Mouse (Mus musculus): ENCODE results near the gene Crp.

The Crp gene

DNA sequence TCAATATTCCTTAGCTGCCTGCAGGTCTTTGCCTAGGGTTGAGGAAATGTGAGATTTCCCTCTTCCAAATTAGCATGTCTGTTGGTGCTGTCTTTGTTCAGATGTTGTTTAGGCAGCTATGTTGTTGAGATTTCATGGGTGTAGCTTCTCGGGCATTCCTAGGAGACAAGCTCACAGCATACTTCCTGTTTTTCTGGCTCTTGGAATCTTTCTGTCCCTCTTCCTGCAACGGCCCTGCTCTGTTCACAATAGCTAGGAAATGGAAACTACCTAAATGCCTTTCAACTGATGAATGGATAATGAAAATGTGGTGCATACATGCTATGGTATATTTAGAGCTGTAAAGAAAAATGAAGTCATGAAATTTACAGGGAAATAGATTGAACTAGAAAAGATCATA, 13.5 kb downstream of the Crp start:
- no peak for DNase-seq (ENCODE audit: low read depth, low spot score)

DNA sequence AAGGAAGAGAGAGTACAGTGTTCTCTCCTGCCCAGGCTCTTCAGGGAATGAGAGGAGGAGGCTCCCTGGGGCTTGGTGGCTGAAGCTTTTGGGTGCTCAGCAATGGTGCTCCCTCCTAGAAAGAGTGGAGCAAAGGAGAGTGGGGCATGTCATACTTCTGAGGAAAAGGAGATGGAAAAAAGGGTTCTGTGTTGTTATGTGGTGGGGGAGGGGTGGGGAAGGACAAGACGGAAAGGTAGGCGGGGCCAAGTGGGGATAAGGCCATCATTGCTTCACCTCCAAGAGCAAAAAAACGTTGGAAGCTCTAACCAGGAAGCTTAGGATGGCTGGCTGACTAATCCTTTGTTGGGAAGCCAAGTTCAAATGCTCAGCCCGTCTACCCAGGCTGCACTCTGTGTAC, 14.1 kb downstream of the Crp start:
- no peak for DNase-seq (ENCODE audit: low read depth, low spot score)

DNA sequence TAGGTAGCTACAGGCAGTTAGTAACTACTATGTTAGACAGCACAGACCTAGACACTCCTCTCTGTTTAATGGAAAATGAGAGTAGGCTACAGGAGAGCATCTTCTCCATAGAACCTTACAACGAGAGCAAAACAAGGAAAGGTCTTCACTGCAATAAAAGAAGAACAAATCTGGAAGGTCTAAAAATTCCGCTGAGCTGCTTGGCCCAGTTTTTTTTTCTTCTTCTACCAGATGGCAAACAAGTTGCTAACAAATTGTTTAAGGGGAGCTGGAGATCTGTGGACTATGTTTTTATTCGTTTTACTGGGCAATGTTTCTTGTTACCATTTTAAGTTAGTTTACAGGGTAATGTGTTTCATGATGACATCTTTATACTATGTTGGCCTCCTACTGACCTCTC, 53.4 kb downstream of the Crp start:
- no peak for DNase-seq (ENCODE audit: low read depth, low spot score)

DNA sequence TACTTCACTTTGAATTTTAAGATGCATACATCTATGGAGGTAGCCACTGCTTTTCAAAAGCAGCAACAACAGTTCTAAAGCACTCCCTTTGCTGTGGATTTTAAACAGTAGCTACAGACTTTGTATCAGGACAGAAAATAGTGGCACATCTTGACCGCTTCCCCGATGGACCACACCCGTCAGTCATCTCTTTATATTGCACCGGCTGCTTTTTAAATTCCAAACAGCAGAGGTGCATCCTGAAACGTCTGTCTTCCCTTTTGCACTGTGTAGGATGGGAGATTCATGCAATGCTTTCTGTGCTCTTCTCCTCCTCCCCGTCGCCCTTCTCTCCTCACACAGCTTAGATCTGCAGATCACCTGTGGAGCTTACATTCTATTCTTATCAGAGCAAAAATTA, 57.3 kb downstream of the Crp start:
- no peak for DNase-seq (ENCODE audit: low read depth, low spot score)

DNA sequence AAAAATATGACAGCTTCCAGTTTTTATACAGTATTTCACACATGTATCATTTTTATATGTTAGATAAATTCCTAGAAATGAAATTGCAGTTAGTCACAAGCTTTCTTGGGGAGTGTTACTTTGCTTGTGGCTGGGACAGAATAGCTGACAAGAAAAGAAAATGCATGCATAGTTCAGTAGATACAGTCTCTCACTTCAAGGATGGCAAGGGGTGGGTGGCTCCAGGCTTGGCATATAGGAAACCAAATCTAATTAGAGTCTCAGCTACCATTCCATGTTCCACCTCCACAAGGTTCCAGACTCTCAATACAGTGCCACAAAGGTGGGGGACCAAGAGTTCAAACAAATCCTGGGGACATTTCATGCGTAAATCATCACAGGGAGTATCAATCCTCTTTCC, 61.7 kb downstream of the Crp start:
- DNase-seq (ENCODE audit: low read depth, low spot score): no peak

DNA sequence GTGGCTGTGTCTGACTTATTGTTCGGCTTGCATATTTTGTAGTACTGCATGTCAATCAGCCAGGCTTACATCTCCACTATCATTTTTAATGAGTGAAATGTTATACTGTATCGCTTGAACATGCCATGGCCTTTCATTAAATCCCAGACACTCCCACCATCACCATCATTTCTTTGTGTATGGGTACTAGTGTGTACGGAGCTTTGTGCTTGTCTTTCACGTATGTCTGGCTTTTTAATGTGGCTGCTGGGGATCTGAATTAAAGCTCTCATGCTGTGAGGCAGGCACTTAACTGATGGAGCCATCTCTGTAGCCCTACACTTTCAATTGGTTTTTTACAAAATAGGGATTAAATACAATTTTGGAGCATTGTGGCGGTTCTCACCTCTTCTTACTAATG, 81.3 kb downstream of the Crp start:
- DNase-seq (ENCODE audit: low read depth, low spot score): no peak

DNA sequence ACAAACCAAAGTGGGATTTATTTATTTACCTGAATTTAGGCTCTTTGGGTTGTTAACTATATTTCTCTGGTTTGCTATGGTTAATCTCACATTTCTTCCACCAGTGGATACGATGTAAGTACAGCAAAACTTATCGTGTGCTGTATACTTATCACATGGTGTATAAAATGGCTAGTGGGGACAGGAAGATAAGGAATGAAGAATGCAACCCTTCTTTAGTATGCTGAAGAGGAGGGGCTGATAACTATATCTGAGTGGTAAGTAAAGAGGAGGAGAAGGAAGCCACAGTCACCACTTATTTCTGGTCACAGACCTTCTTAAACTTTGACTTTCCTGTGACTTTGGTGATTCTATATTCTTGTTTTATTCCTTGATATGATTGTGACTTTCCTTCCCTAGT, 87.5 kb downstream of the Crp start:
- DNase-seq (ENCODE audit: low read depth, low spot score): no peak

DNA sequence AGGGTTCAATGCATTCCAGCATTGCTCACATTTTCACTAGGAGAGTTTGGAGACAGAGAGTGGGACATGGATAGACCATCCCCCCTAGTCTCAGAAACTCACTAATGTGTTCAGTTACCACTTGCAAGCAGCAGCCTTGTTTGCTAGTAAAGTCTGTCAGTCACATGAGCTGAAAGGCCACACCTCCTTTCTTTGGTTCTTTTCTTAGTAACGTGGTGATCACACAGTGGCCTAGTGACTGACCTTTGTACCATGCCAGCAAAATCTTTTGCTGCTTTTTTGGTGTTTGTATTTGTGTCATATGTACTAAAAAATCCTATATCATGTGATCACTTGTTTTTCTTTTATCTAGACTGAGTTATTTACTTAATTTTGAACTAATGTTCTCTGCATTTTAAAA, 88.0 kb downstream of the Crp start:
- no peak for DNase-seq (ENCODE audit: low read depth, low spot score)

DNA sequence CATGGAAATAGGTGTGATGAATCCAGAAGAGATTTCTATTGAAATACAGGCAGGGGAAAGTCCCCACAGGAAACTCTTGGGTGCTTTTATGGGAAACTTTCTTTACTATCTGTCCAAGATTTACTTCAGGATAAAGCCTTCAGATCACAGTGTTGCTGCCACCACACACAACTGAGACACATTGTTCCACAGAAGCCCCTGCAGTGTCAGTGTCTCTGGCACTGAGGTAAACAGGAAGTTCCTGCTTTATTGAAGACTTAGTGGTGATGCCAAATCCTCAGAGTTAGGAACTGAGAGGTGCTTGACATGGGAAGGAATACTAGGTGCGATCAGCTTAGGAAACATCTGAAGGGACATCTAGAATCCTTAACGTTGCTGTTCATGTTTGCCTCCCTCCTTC, 131.1 kb downstream of the Crp start:
- DNase-seq (ENCODE audit: low read depth, low spot score): no peak

DNA sequence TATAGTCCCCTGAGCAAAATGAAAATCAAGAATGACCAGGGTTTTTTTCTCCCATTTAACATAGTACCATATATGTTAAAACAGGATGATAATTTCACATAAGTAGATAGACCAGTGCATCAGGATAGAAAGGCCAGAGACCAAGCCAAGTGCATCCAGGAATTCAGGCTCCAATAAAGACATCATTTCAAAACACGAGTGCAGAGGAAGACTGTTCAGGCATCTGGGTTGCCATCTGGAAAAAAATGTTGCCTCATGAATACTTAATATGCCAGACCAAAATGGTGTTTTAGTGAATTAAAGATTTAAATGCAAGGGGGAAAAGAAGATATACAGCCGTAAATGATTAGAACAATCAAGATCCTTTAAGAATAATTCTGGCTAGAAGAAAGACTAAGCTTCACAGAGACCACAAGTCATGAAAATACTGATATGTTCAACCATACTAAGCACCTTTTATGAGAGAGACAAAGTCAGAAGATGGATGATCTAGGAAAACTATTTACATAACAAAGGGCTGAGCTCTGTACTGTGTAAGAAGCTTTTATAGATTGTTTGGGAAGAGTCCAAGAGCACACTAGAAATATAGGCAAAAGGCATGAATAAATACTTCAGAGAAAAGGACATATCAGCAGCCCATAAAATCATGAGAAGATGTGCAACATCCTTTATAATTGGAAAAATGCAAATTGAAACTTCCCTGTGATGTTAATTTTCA, 149.3 kb downstream of the Crp start:
- DNase-seq (ENCODE audit: low read depth, low spot score): no peak

DNA sequence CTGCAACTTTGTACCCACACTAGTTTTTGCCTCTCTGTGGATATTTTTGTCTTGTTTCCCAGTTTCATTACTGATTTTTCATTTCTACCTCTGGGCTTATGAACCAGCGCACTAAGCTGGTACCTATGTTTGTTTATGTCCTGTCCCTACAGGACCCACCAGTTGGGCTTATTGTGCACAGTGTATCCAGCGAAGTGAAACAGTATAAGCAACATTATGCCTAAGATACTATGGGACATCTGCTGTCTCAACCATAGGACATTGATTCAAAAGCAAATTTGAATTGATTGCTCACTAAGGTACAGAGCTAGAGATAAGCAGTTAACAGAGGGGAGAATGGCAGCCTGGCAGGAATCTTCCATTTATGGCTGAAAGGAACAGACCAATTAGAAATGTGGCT, 150.3 kb downstream of the Crp start:
- DNase-seq (ENCODE audit: low read depth, low spot score): no peak

DNA sequence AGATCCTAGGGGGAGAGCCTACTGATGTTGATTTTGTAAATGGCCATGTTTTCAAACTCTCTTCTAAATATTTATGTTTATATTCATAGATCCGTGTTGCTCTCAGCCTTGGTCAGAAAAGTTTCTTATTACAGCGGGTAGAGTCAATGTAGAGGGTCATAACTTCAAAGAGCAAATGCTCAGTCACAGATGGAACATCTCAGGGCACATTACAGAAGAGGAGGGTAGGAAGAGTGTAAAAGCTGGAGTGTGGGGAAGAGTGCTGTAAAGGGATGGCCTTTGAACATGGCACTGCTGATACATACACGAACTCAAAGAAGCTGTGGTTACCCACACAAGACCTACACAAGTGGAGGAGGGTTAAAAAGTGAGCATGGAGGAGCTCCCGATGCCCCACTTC, 177.4 kb downstream of the Crp start:
- DNase-seq (ENCODE audit: low read depth, low spot score): no peak

DNA sequence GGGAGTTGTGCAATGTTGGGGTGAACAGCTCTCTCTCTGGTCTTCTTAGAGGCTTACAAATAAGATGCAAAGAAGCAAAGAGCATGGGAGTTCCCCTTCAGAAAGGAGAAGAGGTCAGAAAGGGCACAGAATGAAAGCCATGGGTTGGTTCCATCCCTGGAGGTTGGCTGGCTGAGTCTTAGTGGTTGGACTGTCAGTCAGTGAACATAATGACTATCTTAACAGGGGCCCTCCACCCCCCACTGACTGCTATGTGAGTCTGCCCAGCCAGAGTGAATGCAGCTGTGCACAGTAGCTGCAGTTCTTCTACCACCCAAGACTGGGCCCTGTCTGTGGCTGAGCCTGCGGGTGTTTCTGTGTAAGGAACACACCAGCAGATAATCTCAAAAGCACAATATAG, 178.8 kb downstream of the Crp start:
- DNase-seq (ENCODE audit: low read depth, low spot score): no peak

All from mesoderm, embryonic 11.5 days (tissue).